Mouse (Mus musculus): Measurements from ENCODE around the gene Pofut2.

Gene Pofut2

GRCm38 (mm10) chr10:77231861-77232755 lies 26.9 kb upstream of the Pofut2 start:
- no peak for DNase-seq (ENCODE audit: low spot score)

DNA sequence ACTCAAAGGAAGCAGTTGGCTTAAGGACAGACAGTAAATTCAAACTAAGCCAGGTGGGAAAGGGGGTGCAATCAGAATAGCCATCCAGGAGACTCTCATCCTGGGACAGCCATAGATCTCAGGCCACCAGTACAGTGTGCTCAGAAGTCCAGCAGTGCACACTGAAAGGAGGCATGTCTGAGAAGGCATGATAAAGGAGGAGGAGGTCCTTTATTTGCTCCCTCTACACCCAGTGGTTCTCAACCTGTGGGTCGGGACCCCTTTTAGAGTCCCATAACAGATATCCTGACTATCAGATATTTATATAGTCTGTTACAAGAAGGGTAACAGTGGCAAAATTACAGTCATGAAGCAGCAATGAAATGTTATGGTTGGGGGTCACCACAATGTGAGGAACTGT lies 25.8 kb upstream of the Pofut2 start:
- no peak for DNase-seq (ENCODE audit: low spot score)

DNA sequence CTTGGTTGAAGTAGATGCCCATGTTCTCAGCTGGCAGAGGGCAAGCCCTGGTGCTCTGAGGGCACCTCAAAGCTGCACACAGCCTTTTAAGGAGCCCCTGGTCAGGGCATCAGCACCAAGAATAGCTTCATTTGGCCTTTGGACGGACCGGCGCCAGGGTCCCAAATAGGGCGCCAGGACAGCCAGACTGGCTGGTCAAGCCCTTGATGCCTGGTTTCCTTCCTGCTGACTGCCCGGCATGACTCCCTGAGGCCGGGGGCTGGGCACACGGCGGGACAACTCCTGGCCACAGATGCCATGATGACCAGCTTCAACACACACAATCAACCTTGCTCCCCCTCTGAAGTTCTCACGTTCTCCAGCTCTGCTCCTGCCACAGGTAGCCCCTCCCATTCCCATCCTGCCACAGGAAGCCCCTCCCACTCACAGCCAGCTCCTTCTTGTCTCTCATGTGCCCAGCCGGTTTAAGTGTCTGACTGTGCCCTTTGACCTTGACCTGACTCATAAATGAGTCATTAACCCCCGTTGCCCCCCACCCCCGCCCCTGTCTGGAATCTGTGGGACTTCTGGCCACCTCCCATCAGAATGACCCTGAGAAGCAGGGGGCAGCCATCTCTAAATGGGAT lies 23.9 kb upstream of the Pofut2 start:
- DNase-seq (ENCODE audit: low spot score) = no peak

GRCm38 (mm10) chr10:77237795-77238580 lies 21.0 kb upstream of the Pofut2 start:
- DNase-seq (ENCODE audit: low spot score) = no peak

DNA sequence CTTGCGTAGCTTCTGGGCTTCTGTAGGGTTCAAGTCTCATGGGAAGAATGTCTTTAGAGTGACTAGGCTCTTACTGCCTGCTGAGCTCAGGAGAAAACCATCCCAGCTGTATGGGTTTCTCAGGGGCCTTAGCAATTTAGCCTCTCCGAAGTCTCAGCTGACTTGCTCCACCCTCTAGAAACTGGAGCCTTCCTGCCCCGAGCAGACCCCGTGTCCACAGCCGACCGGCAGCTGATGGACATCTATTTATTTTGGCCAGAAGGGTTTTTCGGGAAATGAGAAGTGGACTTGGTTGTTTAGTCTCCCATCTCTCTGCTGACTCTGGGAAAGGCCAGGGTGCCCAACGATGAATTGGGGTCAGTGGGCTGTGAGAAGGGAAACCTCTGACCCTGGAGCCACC lies 18.3 kb upstream of the Pofut2 start:
- no peak for DNase-seq (ENCODE audit: low spot score)

GRCm38 (mm10) chr10:77242396-77242795 lies 16.6 kb upstream of the Pofut2 start:
- DNase-seq (ENCODE audit: low spot score) = peak; percentile 66

DNA sequence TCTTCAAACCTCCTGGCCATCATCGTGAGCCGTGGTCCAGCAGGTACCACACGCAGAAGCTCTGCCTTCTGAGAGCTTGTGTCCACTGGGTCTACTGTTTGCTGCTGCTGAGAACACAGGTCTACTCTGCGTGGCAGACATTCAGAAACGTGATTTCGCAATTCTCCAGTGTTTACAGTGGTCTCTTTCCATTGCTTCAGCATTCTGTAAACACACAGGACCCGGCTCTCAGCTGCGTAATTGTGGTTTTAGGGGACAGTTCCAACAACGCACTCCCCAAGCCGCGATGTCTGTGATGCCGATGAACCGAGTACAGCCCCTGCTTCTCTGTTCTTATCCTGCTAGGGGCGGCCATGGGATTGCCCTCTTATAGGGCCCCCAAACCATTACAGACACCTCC lies 16.1 kb upstream of the Pofut2 start:
- DNase-seq (ENCODE audit: low spot score) = no peak

DNA sequence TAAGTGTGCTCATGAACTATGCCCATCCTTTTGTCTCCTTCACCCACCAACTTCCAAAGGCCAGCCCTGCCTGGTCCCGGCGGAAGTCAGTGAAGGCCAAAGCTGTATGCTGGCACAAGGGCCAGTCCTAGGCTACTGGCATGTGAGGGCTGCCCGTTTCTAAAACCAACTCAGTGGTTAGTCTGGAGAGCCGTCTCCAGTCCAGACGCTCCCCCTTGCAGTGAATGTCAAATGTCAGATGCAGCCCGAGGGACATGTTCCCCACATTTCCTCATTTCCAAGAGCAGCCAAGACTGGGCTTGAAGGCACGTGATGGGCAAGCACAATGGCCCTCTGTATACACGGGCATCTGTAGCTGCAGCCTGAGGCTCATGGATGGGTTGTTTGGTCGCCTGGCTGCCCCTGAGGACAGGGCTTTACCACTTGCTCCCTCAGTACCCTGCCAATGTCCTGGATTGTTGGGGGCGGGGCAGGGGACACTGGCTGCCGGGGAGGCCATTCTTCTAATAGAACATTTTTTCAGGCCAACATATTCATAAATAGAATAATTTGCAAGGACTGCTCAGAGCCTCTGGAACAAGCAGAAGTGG lies 15.4 kb upstream of the Pofut2 start:
- DNase-seq (ENCODE audit: low spot score) = no peak

GRCm38 (mm10) chr10:77244777-77245176 lies 14.2 kb upstream of the Pofut2 start:
- no peak for DNase-seq (ENCODE audit: low spot score)

DNA sequence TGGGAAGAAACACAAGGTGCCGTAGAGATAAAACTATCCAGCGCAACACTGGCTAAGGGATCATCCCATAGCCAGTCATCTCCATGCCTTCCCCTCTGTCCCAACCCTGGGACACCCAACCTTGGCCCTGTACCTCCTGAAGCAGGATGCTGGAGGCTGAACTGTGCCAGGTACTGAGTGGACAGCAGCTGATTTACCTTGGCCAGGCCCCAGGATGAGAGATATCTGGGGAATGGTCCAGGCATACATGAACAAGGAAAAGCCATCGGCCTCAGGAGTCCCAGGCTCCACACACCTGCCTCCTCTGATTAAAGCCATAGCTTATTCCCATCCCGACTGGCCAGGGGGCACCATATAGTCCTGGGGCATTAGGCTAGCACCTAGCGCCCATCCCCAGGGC lies 12.0 kb upstream of the Pofut2 start:
- no peak for DNase-seq (ENCODE audit: low spot score)

DNA sequence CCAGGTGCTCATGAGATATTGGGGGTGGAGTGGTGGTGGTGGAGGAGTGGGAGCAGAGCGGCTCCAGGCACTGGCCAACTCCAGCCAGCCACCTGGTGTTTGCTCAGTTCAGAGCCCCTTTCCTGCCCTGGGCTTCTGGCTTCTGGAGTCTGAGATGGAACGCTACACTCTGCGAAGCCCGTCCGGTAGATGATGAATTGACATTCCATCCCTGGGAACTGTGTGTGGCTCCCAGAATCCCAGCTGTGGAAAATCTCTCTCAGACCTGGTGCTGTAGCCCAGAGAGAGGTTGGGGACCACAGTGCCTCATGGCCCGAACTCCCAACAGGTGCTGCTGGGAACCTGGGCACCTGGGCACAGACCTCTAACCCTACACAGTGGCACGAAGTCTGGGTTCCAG lies 11.3 kb upstream of the Pofut2 start:
- DNase-seq (ENCODE audit: low spot score) = no peak

DNA sequence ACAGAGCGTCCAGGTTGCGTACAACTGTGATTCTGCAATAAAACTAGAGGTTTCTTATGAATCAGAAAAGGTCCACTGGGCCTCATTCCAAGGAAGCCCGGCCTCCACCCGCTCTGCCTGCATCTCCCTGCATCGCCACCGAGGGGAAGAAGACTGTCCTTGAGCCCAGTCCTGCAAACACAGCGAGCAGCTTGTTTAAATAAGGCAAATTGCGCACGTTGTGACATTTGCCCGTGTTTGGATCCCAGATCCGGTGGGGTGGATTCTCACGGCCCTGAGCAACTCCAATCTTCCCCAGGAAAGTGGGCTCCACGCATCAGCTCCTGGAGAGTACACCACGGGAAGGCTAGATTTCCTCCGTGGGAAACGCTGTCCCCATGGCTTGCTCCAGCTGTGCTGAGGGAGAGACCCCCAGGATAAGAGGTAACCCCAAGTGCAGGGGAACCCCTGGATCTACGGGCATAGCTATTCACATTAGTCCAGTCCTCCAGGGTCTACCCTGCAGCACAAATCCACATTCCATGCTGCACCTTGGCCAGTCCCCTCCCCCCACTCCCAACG lies 7.7 kb upstream of the Pofut2 start:
- DNase-seq (ENCODE audit: low spot score) = peak; percentile 79

GRCm38 (mm10) chr10:77251784-77252539 lies 7.1 kb upstream of the Pofut2 start:
- DNase-seq (ENCODE audit: low spot score) = peak; percentile 82

DNA sequence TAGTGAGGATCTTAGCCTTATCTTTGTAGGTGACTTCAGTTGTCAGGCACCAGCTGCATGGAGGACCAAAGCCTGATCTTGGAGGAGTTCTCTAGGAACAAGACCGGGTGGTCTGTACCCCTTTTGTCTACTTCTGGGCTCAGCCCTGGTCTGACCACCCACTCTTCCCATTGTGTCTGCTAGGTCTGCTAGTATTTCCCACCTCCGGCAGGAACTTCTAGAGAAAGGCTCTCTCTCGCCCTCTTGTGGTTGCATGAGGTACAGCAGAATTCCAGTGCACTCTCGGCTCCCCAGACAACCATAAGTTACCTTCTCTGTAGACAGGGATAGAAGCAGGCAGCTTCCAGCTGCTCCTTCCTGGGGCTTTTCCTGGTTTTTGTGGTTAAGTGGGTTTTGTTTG lies 6.2 kb upstream of the Pofut2 start:
- peak; percentile 92 for DNase-seq (ENCODE audit: low spot score)

DNA sequence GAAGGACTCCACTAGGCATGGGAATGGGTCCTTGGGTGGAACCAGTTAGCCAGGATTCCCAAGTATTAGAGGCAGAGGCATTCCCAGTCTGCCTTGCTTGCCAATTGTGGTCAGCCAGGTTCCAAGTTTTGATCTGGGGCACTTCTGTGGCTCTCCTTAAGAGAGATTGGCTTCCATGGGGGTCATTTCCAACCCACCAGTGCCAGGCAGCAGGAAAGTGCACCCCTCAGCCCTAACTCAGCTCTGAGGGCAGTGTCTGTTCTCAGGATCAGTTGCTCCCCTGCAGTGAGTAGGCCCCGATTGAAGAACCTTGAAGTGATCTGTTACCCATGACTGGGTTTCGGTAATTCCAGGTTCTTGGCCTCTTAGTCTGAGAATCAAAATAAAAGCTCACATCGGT lies 3.8 kb upstream of the Pofut2 start:
- DNase-seq (ENCODE audit: low spot score) = no peak

DNA sequence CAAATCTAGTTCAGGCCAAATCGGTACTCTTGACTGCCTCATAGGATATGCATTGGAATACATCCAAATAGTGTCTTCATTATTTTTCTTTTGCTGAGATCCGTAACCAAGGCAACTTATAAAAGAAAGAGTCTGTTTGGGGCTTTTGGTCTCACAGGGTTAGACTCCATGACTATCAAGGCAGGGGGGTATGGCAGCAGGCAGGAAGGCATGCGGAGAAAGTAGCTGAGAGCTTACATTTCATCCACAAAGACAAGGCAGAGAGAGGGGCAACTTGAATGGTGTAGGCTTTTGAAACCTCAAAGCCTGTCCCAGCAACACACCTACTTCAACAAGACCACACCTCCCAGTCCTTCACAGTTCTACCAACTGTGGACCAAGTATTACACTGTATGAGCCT lies 3.3 kb upstream of the Pofut2 start:
- no peak for DNase-seq (ENCODE audit: low spot score)

DNA sequence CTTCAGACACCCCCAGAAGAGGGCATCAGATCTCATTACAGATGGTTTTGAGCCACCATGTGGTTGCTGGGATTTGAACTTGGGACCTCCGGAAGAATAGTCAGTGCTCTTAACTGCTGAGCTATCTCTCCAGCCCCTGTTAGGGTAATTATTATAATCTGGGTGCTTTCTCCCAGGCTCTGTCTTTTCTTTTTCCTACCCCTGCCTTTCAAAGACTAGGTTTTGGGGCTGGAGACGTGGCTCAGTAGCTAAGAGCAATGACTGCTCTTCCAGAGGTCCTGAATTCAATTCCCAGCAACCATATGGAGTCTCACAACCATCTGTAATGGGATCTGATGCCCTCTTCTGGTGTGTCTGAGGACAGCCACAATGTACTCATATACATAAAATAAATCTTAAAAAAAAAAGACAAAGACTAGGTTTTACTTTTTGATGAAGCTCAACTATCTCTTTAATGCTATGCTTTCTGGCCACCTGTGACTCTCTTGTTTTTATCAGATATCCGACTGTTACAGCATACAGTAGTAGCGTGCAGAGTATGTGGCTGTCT lies 902 bp upstream of the Pofut2 start:
- no peak for DNase-seq (ENCODE audit: low spot score)

DNA sequence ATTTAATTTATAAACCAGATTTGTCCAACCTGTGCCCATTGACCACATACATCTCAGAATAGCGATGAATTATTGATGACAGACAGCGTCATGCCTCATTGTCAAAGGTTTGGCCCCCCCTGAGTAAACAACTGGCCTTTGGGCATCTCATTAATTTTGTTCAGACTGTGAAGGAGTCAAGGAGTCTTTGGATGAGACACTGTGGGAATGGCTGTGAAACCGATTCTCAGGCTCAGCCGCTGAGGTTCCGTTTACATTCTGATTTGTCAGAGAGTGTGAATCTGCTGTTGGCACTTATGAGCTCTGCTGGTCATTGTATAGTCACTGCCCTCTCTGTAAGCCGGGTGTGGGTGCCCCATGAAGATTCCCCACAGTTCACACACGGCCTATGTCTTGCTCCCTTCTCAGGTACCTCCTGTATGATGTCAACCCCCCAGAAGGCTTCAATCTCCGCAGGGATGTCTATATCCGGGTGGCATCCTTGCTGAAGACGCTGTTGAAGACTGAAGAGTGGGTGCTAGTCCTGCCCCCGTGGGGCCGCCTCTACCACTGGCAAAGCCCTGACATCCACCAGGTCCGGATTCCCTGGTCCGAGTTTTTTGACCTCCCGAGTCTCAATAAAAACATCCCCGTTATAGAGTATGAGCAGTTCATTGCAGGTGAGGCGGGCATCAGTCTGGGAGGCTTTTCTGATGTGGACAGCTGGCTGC lies 1.3 kb downstream of the Pofut2 start:
- no peak for DNase-seq (ENCODE audit: low spot score)

GRCm38 (mm10) chr10:77266281-77266680 lies 7.3 kb downstream of the Pofut2 start:
- DNase-seq (ENCODE audit: low spot score) = no peak

DNA sequence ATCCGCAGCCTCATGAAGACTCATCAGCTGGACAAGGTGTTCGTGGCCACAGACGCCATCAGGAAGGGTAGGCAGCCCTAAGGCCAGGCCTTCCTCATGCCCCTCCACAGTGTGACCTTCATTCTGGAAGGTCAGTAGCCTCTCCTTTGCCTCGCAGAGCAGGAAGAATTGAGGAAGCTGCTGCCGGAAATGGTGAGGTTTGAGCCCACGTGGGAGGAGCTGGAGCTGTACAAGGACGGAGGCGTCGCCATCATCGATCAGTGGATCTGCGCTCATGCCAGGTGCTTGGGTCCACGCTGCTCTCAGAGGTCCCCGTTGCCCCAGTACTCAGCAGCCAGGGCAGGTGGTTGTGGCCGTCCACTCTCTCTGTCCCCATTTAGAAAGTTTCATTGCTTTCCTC lies 8.0 kb downstream of the Pofut2 start:
- no peak for DNase-seq (ENCODE audit: low spot score)
